Mouse (Mus musculus) heart, adult 2 months (tissue): ENCODE results near the gene Grik3. TPM values are rescaled to one million over a fixed set of nuclear protein-coding genes. Genes with fewer than 3 reads are reported as not detected.

Experiments
- DNase-seq, 2 experiments: peaks; one replicate each; pipeline ENCODE4 v3.0.0; 2021
- H3K27ac ChIP-seq: fragments of 200-600 bp; 2 replicates; pipeline ENCODE4 v1.8.1; 2022
- H3K27me3 ChIP-seq: fragments of 200-500 bp; 2 replicates; pipeline ENCODE4 v1.6.1; 2012; ENCODE audit warnings: mild to moderate bottlenecking, low read length, inconsistent platforms, mixed read lengths; ENCODE audit not compliant: control insufficient read depth, insufficient read depth
- H3K36me3 ChIP-seq: fragments of 200-500 bp; 2 replicates; pipeline ENCODE4 v1.6.1; 2012; ENCODE audit warnings: low read length, inconsistent platforms; ENCODE audit not compliant: control insufficient read depth, insufficient read depth
- H3K4me1 ChIP-seq: fragments of 200-500 bp; 2 replicates; pipeline ENCODE4 v1.6.1; 2011; ENCODE audit warnings: low read length; ENCODE audit not compliant: control insufficient read depth, insufficient read depth
- H3K4me3 ChIP-seq: fragments of 200-600 bp; 2 replicates; pipeline ENCODE4 v1.8.1; 2022
- H3K79me2 ChIP-seq: fragments of 200-500 bp; replicated peaks from 2 replicates; pipeline ENCODE4 v1.6.1; 2012; ENCODE audit warnings: mild to moderate bottlenecking, inconsistent platforms, low read length, moderate library complexity, mixed read lengths; ENCODE audit not compliant: control insufficient read depth, insufficient read depth
- H3K9ac ChIP-seq: fragments of 200-500 bp; 2 replicates; pipeline ENCODE4 v1.6.1; 2012; ENCODE audit warnings: low read depth, mild to moderate bottlenecking, control low read depth, inconsistent platforms, low read length, mixed read lengths
- CTCF ChIP-seq: fragments of 200-600 bp; IDR thresholded peaks from 2 replicates; pipeline ENCODE4 v1.8.1; 2022; ENCODE audit warnings: antibody characterized with exemption, mild to moderate bottlenecking, moderate library complexity
- EP300 ChIP-seq: fragments of 200-500 bp; IDR thresholded peaks from 2 replicates; pipeline ENCODE4 v1.6.1; 2011; ENCODE audit warnings: low read depth, low read length, control low read depth; ENCODE audit not compliant: insufficient read depth
- POLR2A ChIP-seq: fragments of 200-500 bp; IDR thresholded peaks from 2 replicates; pipeline ENCODE4 v1.6.1; 2011; ENCODE audit warnings: mild to moderate bottlenecking, low read depth, low read length, control low read depth; ENCODE audit not compliant: insufficient read depth
- WGBS: fragments of 180-500 bp; shearing (Covaris S2); methylation state at CpG from one replicate; pipeline ENCODE4 v1.1.7; 2018; 5-methylcytosine and 5-hydroxymethylcytosine counted together
- intact Hi-C: fragments of 180-260 bp; cut with DNase I; formaldehyde crosslinking; loops from one replicate; pipeline ENCODE4 v1.15.1; 2025
- polyA plus RNA-seq: library from polyadenylated mRNA; depleted of rRNA; stranded (reverse); fragments of >200 nt; gene quantifications from 2 replicates; pipeline ENCODE4 v1.2.3, GENCODE M21; 2012
- total RNA-seq, 2 experiments: library from RNA; stranded (reverse); gene quantifications; 2 replicates each; pipeline ENCODE4 v1.2.3; 2021

Grik3 gene
- total and polyA plus RNA-seq, 3 experiments = 0.14 to 0.25 (median 0.21) TPM

GRCm38 (mm10) chr4:125635037-125635436, 144.5 kb downstream of the Grik3 start:
- H3K36me3 ChIP-seq = no peaks in the 10 kb centered on the region
- intact Hi-C loops = no loop called here
- no peaks in the 10 kb centered on the region for H3K27me3 ChIP-seq
- no peaks in the 10 kb centered on the region for H3K79me2 ChIP-seq
- WGBS = 88% methylated on average over 11 of the region's 11 CpGs
- no peak overlapping the region for H3K4me3 ChIP-seq
- no peak for DNase-seq
- TF ChIP-seq POLR2A (no peak), EP300 (no peak), CTCF (no peak)
- no peak overlapping the region for H3K9ac ChIP-seq
- H3K27ac ChIP-seq = no peak overlapping the region
- peaks cover 6% of the 10 kb centered on the region; the same call in 1 of the 2 replicates for H3K4me1 ChIP-seq

- TF ChIP-seq CTCF = 0 out of 2 replicates have a peak, but pooled peaks have one; percentile 12
- no peak for TF ChIP-seq EP300
- TF ChIP-seq POLR2A = no peak
- Histone ChIP-seq H3K79me2 (no peaks in the 10 kb centered on the region), H3K27me3 (no peaks in the 10 kb centered on the region), H3K36me3 (no peaks in the 10 kb centered on the region), H3K27ac (no peak overlapping the region), H3K9ac (no peak overlapping the region), H3K4me1 (peaks cover 4% of the 10 kb centered on the region; the same call in 1 of the 2 replicates), H3K4me3 (no peak overlapping the region)
- WGBS = 29% methylated on average over 13 of the region's 13 CpGs
- intact Hi-C loops = no loop called here
- DNase-seq = peak; percentile 53 to 76
These were observed 146.3 kb downstream of the Grik3 start for GRCm38 (mm10) chr4:125636616-125637304.

- intact Hi-C loops = no loop called here
- H3K27me3 ChIP-seq = no peaks in the 10 kb centered on the region
- H3K4me3 ChIP-seq = no peak overlapping the region
- no peaks in the 10 kb centered on the region for H3K36me3 ChIP-seq
- peaks cover 4% of the 10 kb centered on the region; the same call in 1 of the 2 replicates for H3K4me1 ChIP-seq
- WGBS = 73% methylated on average over 13 of the region's 13 CpGs
- no peak for TF ChIP-seq POLR2A
- no peak for TF ChIP-seq EP300
- no peak for TF ChIP-seq CTCF
- no peak for DNase-seq
- H3K27ac ChIP-seq = no peak overlapping the region
- H3K79me2 ChIP-seq = no peaks in the 10 kb centered on the region
- H3K9ac ChIP-seq = no peak overlapping the region
These were observed 146.9 kb downstream of the Grik3 start for GRCm38 (mm10) chr4:125637364-125637763.

GRCm38 (mm10) chr4:125640520-125640919, 150.0 kb downstream of the Grik3 start:
- no peak for DNase-seq
- no peak overlapping the region for H3K9ac ChIP-seq
- H3K27me3 ChIP-seq = no peaks in the 10 kb centered on the region
- H3K4me1 ChIP-seq = peaks cover 4% of the 10 kb centered on the region; the same call in 1 of the 2 replicates
- intact Hi-C loops = no loop called here
- no peaks in the 10 kb centered on the region for H3K79me2 ChIP-seq
- H3K27ac ChIP-seq = no peak overlapping the region
- H3K36me3 ChIP-seq = no peaks in the 10 kb centered on the region
- H3K4me3 ChIP-seq = no peak overlapping the region
- 46% methylated on average over 9 of the region's 9 CpGs for WGBS
- TF ChIP-seq EP300 (no peak), POLR2A (no peak), CTCF (no peak)

GRCm38 (mm10) chr4:125640921-125641663, 150.6 kb downstream of the Grik3 start:
- Histone ChIP-seq H3K27ac (no peak overlapping the region), H3K36me3 (no peaks in the 10 kb centered on the region), H3K79me2 (no peaks in the 10 kb centered on the region), H3K4me3 (no peak overlapping the region), H3K27me3 (no peaks in the 10 kb centered on the region), H3K9ac (no peak overlapping the region), H3K4me1 (peaks cover 4% of the 10 kb centered on the region; the same call in 1 of the 2 replicates)
- intact Hi-C loops = no loop called here
- TF ChIP-seq POLR2A (no peak), EP300 (no peak), CTCF (no peak)
- no peak for DNase-seq
- WGBS = 49% methylated on average over 15 of the region's 15 CpGs
